Mouse (Mus musculus): Measurements from ENCODE around the gene Myo5c. TPM values are rescaled to one million over a fixed set of nuclear protein-coding genes. Genes with fewer than 3 reads are reported as not detected.

Myo5c gene
- total and polyA plus RNA-seq, 2 experiments from 2014 or later = 0.22 to 0.62 TPM

DNA sequence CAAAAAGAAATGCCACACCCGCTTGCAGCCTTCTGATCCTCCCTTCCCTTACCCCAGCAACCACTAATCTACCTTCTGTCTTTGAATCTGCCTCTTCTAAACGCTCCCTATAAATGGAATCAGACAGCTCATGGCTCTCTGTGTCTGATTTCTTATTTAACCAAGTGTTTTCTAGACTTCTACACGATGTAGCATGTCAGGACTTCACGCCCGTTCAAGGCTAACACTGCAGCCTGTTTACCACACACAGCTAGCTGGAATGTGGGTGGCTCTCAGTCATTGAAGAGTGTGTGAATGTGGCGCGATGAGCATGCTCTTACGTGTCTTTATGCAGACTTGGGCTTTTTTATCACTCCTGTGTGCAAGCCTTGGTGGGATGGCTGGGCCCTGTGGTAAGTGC lies 121.3 kb downstream of the Myo5c start:
- Histone ChIP-seq H3K4me1 (ENCODE audit: insufficient read depth, low read length) (no peaks in the 10 kb centered on the region), H3K27ac (ENCODE audit: low read depth, low read length) (no peak overlapping the region), H3K36me3 (ENCODE audit: insufficient read depth, low read length) (no peaks in the 10 kb centered on the region), H3K4me2 (ENCODE audit: low read depth, low read length, poor library complexity, severe bottlenecking) (no peak overlapping the region), H3K4me3 (ENCODE audit: low read depth, low read length) (no peak overlapping the region), H3K9ac (replicated peaks; ENCODE audit: low read length, poor library complexity, severe bottlenecking) (no peak overlapping the region), H3K27me3 (ENCODE audit: insufficient read depth, low read length) (no peaks in the 10 kb centered on the region), H3K9me3 (ENCODE audit: low read length) (no peaks in the 10 kb centered on the region)
- ATAC-seq (ENCODE audit: low FRiP score) (no peak), DNase-seq (ENCODE audit: low spot score) (no peak)
- WGBS = 73% methylated on average over 8 of the region's 8 CpGs
- TF ChIP-seq CTCF (IDR thresholded peaks at IDR 0.05) = no peak

Other genes with a start within 250 kb of the Myo5c start
- gene Arpp19, start 194.4 kb upstream of the Myo5c start, total RNA-seq (2014; rRNA removed) = 94.0 and 96.9 TPM in 2 replicates
- 188 and 192 TPM in 2 replicates for gene Arpp19, start 194.4 kb upstream of the Myo5c start, polyA plus RNA-seq (2015; fragmentation: Nextera tagmentation; extraction: Ambion mirVana)
- gene Myo5a, start 161.0 kb upstream of the Myo5c start, total RNA-seq (2014; rRNA removed) = 125 and 160 TPM in 2 replicates
- 32.1 and 37.8 TPM in 2 replicates for gene Myo5a, start 161.0 kb upstream of the Myo5c start, polyA plus RNA-seq (2015; fragmentation: Nextera tagmentation; extraction: Ambion mirVana)
- 76.9 and 79.4 TPM in 2 replicates for gene Gnb5, start 74.3 kb downstream of the Myo5c start, total RNA-seq (2014; rRNA removed)
- 97.2 and 97.5 TPM in 2 replicates for gene Gnb5, start 74.3 kb downstream of the Myo5c start, polyA plus RNA-seq (2015; fragmentation: Nextera tagmentation; extraction: Ambion mirVana)
- not detected in 2 replicates for gene Bcl2l10, start 115.7 kb downstream of the Myo5c start, total RNA-seq (2014; rRNA removed)
- gene Bcl2l10, start 115.7 kb downstream of the Myo5c start, polyA plus RNA-seq (2015; fragmentation: Nextera tagmentation; extraction: Ambion mirVana) = not detected in 2 replicates
- 164 and 181 TPM in 2 replicates for gene Mapk6, start 178.0 kb downstream of the Myo5c start, total RNA-seq (2014; rRNA removed)
- 103 and 109 TPM in 2 replicates for gene Mapk6, start 178.0 kb downstream of the Myo5c start, polyA plus RNA-seq (2015; fragmentation: Nextera tagmentation; extraction: Ambion mirVana)
- gene Leo1, start 209.5 kb downstream of the Myo5c start, total RNA-seq (2014; rRNA removed) = 27.7 and 27.8 TPM in 2 replicates
- gene Leo1, start 209.5 kb downstream of the Myo5c start, polyA plus RNA-seq (2015; fragmentation: Nextera tagmentation; extraction: Ambion mirVana) = 43.0 and 45.0 TPM in 2 replicates

Measured in midbrain, postnatal 0 days (tissue).